Mouse (Mus musculus): ENCODE results near the gene Nes. TPM values are rescaled to one million over a fixed set of nuclear protein-coding genes. Genes with fewer than 3 reads are reported as not detected.

Gene Nes
- polyA plus RNA-seq, 2 experiments from 2014 or later, result not detected

- ATAC-seq, result peak; percentile 56
These were observed 52.6 kb downstream of the Nes start for GRCm38 (mm10) chr3:88023192-88024074.

GRCm38 (mm10) chr3:88026823-88027222 lies 55.9 kb downstream of the Nes start:
- no peak for ATAC-seq

DNA sequence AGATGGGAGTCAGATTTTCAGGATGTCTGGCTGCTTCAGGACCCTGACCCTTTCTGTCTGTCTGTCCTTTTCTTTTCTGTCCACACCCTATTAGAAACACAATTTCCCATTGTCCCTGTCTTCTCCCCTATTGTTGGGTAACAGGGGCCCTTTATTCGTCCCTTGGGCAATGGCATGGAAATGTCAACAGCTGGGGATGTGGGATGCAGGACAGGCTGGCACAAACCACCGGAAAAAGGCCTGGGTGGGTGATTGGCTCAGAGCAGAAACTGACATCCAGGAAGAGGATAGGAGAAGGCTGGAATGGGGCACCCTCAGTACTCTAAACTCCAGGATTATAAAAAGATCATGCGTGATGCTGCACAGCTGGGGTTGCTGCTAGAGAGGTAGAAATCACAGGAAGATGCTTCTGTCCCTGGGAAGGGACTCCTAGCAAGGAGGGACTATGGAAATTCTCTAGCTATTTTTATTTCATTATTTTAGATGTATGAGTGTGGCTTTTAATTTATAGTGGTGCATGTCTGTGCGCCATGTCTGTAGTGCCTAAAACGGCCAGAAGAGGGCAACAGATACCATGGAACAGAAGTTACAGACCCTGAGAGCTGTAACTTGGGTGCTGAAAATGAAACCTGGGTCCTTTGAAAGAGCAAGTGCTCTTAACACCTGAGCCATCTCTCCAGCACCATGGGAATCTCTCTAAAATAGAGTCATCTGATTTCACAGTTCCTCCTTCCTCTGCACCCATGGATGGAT lies 56.7 kb downstream of the Nes start, which contains the start of gene Hapln2:
Gene Hapln2, minus strand, starts transcription at position 150 of the 753 bp plus-strand sequence.
- no peak for ATAC-seq

Other genes with a start within 250 kb of the Nes start
- gene Lrrc71, start 222.5 kb upstream of the Nes start, polyA plus RNA-seq (2017; shearing (Covaris generic)), result 1 to 10 TPM; 1.3 to 1.8 TPM
- not detected for gene Ntrk1, start 175.9 kb upstream of the Nes start, polyA plus RNA-seq (2017; shearing (Covaris generic))
- gene Insrr, start 174.1 kb upstream of the Nes start, polyA plus RNA-seq (2017; shearing (Covaris generic)), result 1 to 10 TPM in 1 of 2 experiments, under 1 TPM in 1; 0.17 to 1.6 TPM
- 10 to 100 TPM; 57.3 to 93.7 TPM for gene Pear1, start 146.8 kb upstream of the Nes start, polyA plus RNA-seq (2017; shearing (Covaris generic))
- gene Sh2d2a, start 124.3 kb upstream of the Nes start, polyA plus RNA-seq (2017; shearing (Covaris generic)), result 100 to 1,000 TPM; 213 to 324 TPM
- gene Prcc, start 85.5 kb upstream of the Nes start, polyA plus RNA-seq (2017; shearing (Covaris generic)), result 1 to 10 TPM; 3.8 to 6.0 TPM
- gene Hdgf, start 64.8 kb upstream of the Nes start, polyA plus RNA-seq (2017; shearing (Covaris generic)), result 10 to 100 TPM; 36.0 to 43.7 TPM
- 100 to 1,000 TPM; 169 TPM for gene Mrpl24, start 51.6 kb upstream of the Nes start, polyA plus RNA-seq (2017; shearing (Covaris generic))
- 10 to 100 TPM in 1 of 2 experiments, 1 to 10 TPM in 1; 8.5 to 15.1 TPM for gene Isg20l2, start 40.8 kb upstream of the Nes start, polyA plus RNA-seq (2017; shearing (Covaris generic))
- 10 to 100 TPM; 24.4 to 28.2 TPM for gene Rrnad1, start 40.4 kb upstream of the Nes start, polyA plus RNA-seq (2017; shearing (Covaris generic))
- not detected for gene Crabp2, start 22.4 kb upstream of the Nes start, polyA plus RNA-seq (2017; shearing (Covaris generic))
- not detected for gene Bcan, start 29.2 kb downstream of the Nes start, polyA plus RNA-seq (2017; shearing (Covaris generic))
- gene Hapln2, start 56.5 kb downstream of the Nes start, polyA plus RNA-seq (2017; shearing (Covaris generic)), result under 1 TPM in 1 of 2 experiments, not detected in 1; 0.17 TPM
- 10 to 100 TPM; 33.8 to 36.0 TPM for gene Gpatch4, start 72.0 kb downstream of the Nes start, polyA plus RNA-seq (2017; shearing (Covaris generic))
- 10 to 100 TPM; 67.4 to 72.4 TPM for gene Naxe, start 87.4 kb downstream of the Nes start, polyA plus RNA-seq (2017; shearing (Covaris generic))
- not detected for gene Ttc24, start 107.2 kb downstream of the Nes start, polyA plus RNA-seq (2017; shearing (Covaris generic))
- 1 to 10 TPM in 1 of 2 experiments, under 1 TPM in 1; 0.75 to 1.5 TPM for gene Iqgap3, start 110.9 kb downstream of the Nes start, polyA plus RNA-seq (2017; shearing (Covaris generic))
- 10 to 100 TPM; 30.9 to 36.1 TPM for gene Mef2d, start 171.3 kb downstream of the Nes start, polyA plus RNA-seq (2017; shearing (Covaris generic))